Mouse (Mus musculus) thymus, adult 2 months (tissue): ENCODE results near the gene Lrrc31. TPM values are rescaled to one million over a fixed set of nuclear protein-coding genes. Genes with fewer than 3 reads are reported as not detected.

ENCODE experiments used
- DNase-seq: peaks from one replicate; pipeline ENCODE4 v3.0.0; 2021
- H3K27ac ChIP-seq: fragments of 200-500 bp; 2 replicates; pipeline ENCODE4 v1.5.1; 2012; ENCODE audit warnings: low read length, control low read depth; ENCODE audit not compliant: control insufficient read depth, insufficient read depth
- H3K27me3 ChIP-seq: fragments of 200-500 bp; 2 replicates; pipeline ENCODE4 v1.6.1; 2012; ENCODE audit warnings: mild to moderate bottlenecking, low read length, moderate library complexity, mixed read lengths; ENCODE audit not compliant: control insufficient read depth, insufficient read depth
- H3K36me3 ChIP-seq: fragments of 200-500 bp; 2 replicates; pipeline ENCODE4 v1.6.1; 2012; ENCODE audit warnings: mild to moderate bottlenecking, low read length, moderate library complexity; ENCODE audit not compliant: control insufficient read depth, insufficient read depth
- H3K4me1 ChIP-seq: fragments of 200-500 bp; replicated peaks from 2 replicates; pipeline ENCODE4 v1.6.1; 2012; ENCODE audit warnings: low read length; ENCODE audit not compliant: control insufficient read depth, insufficient read depth
- H3K4me3 ChIP-seq: fragments of 200-500 bp; 2 replicates; pipeline ENCODE4 v1.5.1; 2012; ENCODE audit warnings: mild to moderate bottlenecking, low read length, control low read depth, moderate library complexity; ENCODE audit not compliant: control insufficient read depth, insufficient read depth
- CTCF ChIP-seq: fragments of 200-500 bp; IDR thresholded peaks from 2 replicates; pipeline ENCODE4 v1.5.1; 2012; ENCODE audit warnings: mild to moderate bottlenecking, control low read depth, low read length, moderate library complexity, borderline replicate concordance; ENCODE audit not compliant: control insufficient read depth, poor library complexity, insufficient read depth; ENCODE audit errors: extremely low read depth
- POLR2A ChIP-seq: fragments of 200-500 bp; IDR thresholded peaks from 2 replicates; pipeline ENCODE4 v1.6.1; 2012; ENCODE audit warnings: mild to moderate bottlenecking, low read length, control low read depth, moderate library complexity; ENCODE audit not compliant: control insufficient read depth, poor library complexity, insufficient read depth; ENCODE audit errors: extremely low read depth
- WGBS: fragments of 180-500 bp; shearing (Covaris S2); methylation state at CpG from one replicate; pipeline ENCODE4 v1.1.7; 2018; 5-methylcytosine and 5-hydroxymethylcytosine counted together
- polyA plus RNA-seq: library from polyadenylated mRNA; depleted of rRNA; stranded (reverse); fragments of >200 nt; gene quantifications from 2 replicates; pipeline ENCODE4 v1.2.3, GENCODE M21; 2012

Gene Lrrc31
- polyA plus RNA-seq, 1 experiment: 0.31 TPM

DNA sequence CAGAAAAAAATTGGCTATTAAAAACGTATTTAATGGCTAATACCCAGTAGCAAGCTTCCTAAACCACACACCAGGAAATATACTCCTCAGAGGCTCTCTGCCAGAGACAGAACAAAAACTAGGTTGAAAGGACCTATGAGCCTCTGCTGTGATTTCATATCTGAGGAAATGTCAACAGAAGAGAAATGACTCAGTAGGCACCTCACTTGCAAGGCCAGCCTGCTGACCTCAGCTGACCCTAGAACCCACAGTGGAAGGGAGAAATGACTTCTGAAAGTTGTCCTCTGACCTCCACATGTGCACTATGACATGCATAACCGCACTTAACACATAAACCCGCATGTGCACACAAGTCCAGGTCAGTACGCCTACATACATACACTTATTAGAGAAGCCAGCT, 27.6 kb upstream of the Lrrc31 start:
- Histone ChIP-seq H3K27ac (no peak overlapping the region), H3K4me3 (no peak overlapping the region), H3K36me3 (no peaks in the 10 kb centered on the region), H3K27me3 (no peaks in the 10 kb centered on the region), H3K4me1 (no peaks in the 10 kb centered on the region)
- TF ChIP-seq POLR2A: no peak
- no peak for TF ChIP-seq CTCF
- 83% methylated on average over 4 of the region's 4 CpGs for whole genome bisulfite sequencing
- DNase-seq: no peak

- H3K27me3 ChIP-seq: no peaks in the 10 kb centered on the region
- H3K36me3 ChIP-seq: no peaks in the 10 kb centered on the region
- whole genome bisulfite sequencing: 88% methylated on average over 7 of the region's 7 CpGs
- H3K27ac ChIP-seq: no peak overlapping the region
- no peak for TF ChIP-seq CTCF
- TF ChIP-seq POLR2A: no peak
- H3K4me1 ChIP-seq: no peaks in the 10 kb centered on the region
- no peak for DNase-seq
- no peak overlapping the region for H3K4me3 ChIP-seq
These were observed 25.9 kb upstream of the Lrrc31 start for GRCm38 (mm10) chr3:30725514-30725913.

DNA sequence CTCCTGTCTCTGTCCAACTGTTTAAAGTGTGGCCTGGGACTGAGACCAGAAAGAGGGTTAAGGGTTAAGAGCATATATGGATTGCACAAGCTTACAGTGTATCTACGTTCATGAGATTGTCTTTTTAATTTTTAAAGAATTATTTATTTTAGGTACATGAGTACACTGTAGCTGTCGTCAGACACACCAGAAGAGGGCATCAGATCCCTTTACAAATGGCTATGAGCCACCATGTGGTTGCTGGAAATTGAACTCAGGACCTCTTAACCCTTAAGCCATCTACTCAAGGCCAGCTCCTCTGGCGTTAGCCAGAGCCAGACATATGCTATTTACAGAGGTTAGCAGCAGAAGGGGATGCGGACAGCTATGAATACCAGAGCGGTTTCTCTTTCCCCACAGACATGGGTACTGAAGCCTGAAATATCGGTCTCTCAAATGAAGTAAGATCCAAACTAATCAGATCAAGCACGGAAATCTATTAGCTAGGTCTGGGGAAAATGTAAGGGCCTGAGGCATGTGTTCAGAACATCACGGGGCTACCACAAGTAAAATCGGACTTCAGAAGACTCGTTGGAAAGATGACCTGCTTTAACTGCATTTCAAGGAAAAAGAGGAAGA, 25.3 kb upstream of the Lrrc31 start:
- Histone ChIP-seq H3K4me1 (no peaks in the 10 kb centered on the region), H3K27me3 (no peaks in the 10 kb centered on the region), H3K27ac (no peak overlapping the region), H3K4me3 (no peak overlapping the region), H3K36me3 (no peaks in the 10 kb centered on the region)
- WGBS: 81% methylated on average over 10 of the region's 10 CpGs
- DNase-seq: no peak
- no peak for TF ChIP-seq CTCF
- no peak for TF ChIP-seq POLR2A

GRCm38 (mm10) chr3:30724105-30724824, 24.6 kb upstream of the Lrrc31 start:
- no peak for DNase-seq
- no peaks in the 10 kb centered on the region for H3K4me1 ChIP-seq
- no peak overlapping the region for H3K4me3 ChIP-seq
- TF ChIP-seq POLR2A (no peak), CTCF (no peak)
- H3K27ac ChIP-seq: no peak overlapping the region
- H3K36me3 ChIP-seq: no peaks in the 10 kb centered on the region
- H3K27me3 ChIP-seq: no peaks in the 10 kb centered on the region
- 91% methylated on average over 10 of the region's 10 CpGs for WGBS

- WGBS: 82% methylated on average over 5 of the region's 5 CpGs
- DNase-seq: no peak
- H3K4me1 ChIP-seq: no peaks in the 10 kb centered on the region
- no peaks in the 10 kb centered on the region for H3K27me3 ChIP-seq
- no peaks in the 10 kb centered on the region for H3K36me3 ChIP-seq
- TF ChIP-seq CTCF: no peak
- TF ChIP-seq POLR2A: no peak
- no peak overlapping the region for H3K4me3 ChIP-seq
- H3K27ac ChIP-seq: no peak overlapping the region
These were observed 23.5 kb upstream of the Lrrc31 start for GRCm38 (mm10) chr3:30723179-30723578.

DNA sequence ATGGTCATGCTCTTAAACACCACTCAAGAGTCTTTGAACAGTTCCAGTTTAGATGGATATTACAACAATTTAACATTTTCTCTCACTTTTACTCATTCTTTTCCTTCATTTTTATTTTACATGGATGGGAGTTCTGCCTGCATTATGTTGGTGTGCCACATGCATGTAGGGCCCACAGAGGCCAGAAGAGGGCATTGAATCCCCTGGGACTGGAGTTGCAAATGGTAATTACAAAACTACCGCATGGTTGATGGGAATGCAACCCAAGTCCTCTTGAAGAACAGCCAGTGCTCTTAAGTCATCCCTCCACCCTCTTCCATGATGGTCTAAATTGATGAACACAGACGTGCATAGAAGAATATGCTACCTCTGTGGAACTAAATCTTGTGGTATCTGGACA, 22.8 kb upstream of the Lrrc31 start:
- WGBS: 91% methylated on average over 2 of the region's 2 CpGs
- no peak for TF ChIP-seq CTCF
- TF ChIP-seq POLR2A: no peak
- H3K27me3 ChIP-seq: no peaks in the 10 kb centered on the region
- H3K27ac ChIP-seq: no peak overlapping the region
- H3K36me3 ChIP-seq: no peaks in the 10 kb centered on the region
- no peak for DNase-seq
- no peaks in the 10 kb centered on the region for H3K4me1 ChIP-seq
- H3K4me3 ChIP-seq: no peak overlapping the region
